Mouse (Mus musculus) kidney, adult 8-10 months (tissue): ENCODE measurements around the gene Plekhg2.

Experiments used
- DNase-seq, 2 experiments: peaks; one replicate each; pipeline ENCODE4 v3.0.0; 2022

Gene Plekhg2

GRCm38 (mm10) chr7:28362441-28363060 lies 9.8 kb downstream of the Plekhg2 start:
- DNase-seq = no peak

GRCm38 (mm10) chr7:28361647-28362341 lies 10.6 kb downstream of the Plekhg2 start:
- no peak for DNase-seq

GRCm38 (mm10) chr7:28360291-28360690 lies 12.1 kb downstream of the Plekhg2 start:
- no peak for DNase-seq

- DNase-seq = no peak
Observed at GRCm38 (mm10) chr7:28359854-28360253, 12.5 kb downstream of the Plekhg2 start.

GRCm38 (mm10) chr7:28358431-28358830 lies 14.0 kb downstream of the Plekhg2 start:
- no peak for DNase-seq

GRCm38 (mm10) chr7:28357984-28358383 lies 14.4 kb downstream of the Plekhg2 start:
- no peak for DNase-seq

GRCm38 (mm10) chr7:28356981-28357380 lies 15.4 kb downstream of the Plekhg2 start:
- DNase-seq = peak; percentile 39 to 59

- DNase-seq = no peak
Observed at GRCm38 (mm10) chr7:28355221-28355620, 17.2 kb downstream of the Plekhg2 start.

GRCm38 (mm10) chr7:28354596-28354995 lies 17.8 kb downstream of the Plekhg2 start:
- DNase-seq = no peak

GRCm38 (mm10) chr7:28354113-28354581 lies 18.3 kb downstream of the Plekhg2 start:
- no peak for DNase-seq

GRCm38 (mm10) chr7:28353267-28353666 lies 19.1 kb downstream of the Plekhg2 start:
- no peak for DNase-seq

GRCm38 (mm10) chr7:28351676-28352191 lies 20.7 kb downstream of the Plekhg2 start:
- no peak for DNase-seq

GRCm38 (mm10) chr7:28350155-28350883 lies 22.1 kb downstream of the Plekhg2 start, which contains the start of gene Rps16:
TSS of gene Rps16 (plus strand) at chr7:28350652.
- peak; percentile 96 to 97 for DNase-seq

GRCm38 (mm10) chr7:28348601-28349000 lies 23.8 kb downstream of the Plekhg2 start:
- no peak for DNase-seq

GRCm38 (mm10) chr7:28347746-28348145 lies 24.7 kb downstream of the Plekhg2 start:
- no peak for DNase-seq

GRCm38 (mm10) chr7:28344637-28345036 lies 27.8 kb downstream of the Plekhg2 start:
- DNase-seq = peak; percentile 14 to 64

- DNase-seq = no peak
Observed at GRCm38 (mm10) chr7:28341381-28341780, 31.0 kb downstream of the Plekhg2 start.

GRCm38 (mm10) chr7:28339213-28339917 lies 33.0 kb downstream of the Plekhg2 start:
- peak; percentile 63 to 66 for DNase-seq

- peak; percentile 98 for DNase-seq
Observed at GRCm38 (mm10) chr7:28338108-28338998, 34.0 kb downstream of the Plekhg2 start, which contains the start of gene Supt5. TSS of gene Supt5 (minus strand) at chr7:28338746.

GRCm38 (mm10) chr7:28335471-28335870 lies 36.9 kb downstream of the Plekhg2 start:
- DNase-seq = no peak

GRCm38 (mm10) chr7:28334534-28334933 lies 37.9 kb downstream of the Plekhg2 start:
- no peak for DNase-seq

GRCm38 (mm10) chr7:28328260-28328659 lies 44.1 kb downstream of the Plekhg2 start:
- no peak for DNase-seq
